Mouse (Mus musculus): ENCODE data around the gene Sccpdh. TPM values are rescaled to one million over a fixed set of nuclear protein-coding genes. Genes with fewer than 3 reads are reported as not detected.

Gene Sccpdh
- polyA plus RNA-seq, 1 experiment from 2014 or later: 85.6 TPM

- no peak overlapping the region for H3K4me2 ChIP-seq (ENCODE audit: low read depth, severe bottlenecking)
- 84% methylated on average over 5 of the region's 5 CpGs for WGBS
- no peaks in the 10 kb centered on the region for H3K4me1 ChIP-seq (ENCODE audit: control insufficient read depth, insufficient read depth, low read length)
- H3K4me3 ChIP-seq (ENCODE audit: low read depth, low read length): no peak overlapping the region
- no peak for DNase-seq (ENCODE audit: low spot score)
- H3K36me3 ChIP-seq (ENCODE audit: control insufficient read depth, insufficient read depth, low read length): no peaks in the 10 kb centered on the region
- no peaks in the 10 kb centered on the region for H3K9me3 ChIP-seq (ENCODE audit: control insufficient read depth, low read length)
- no peaks in the 10 kb centered on the region for H3K27me3 ChIP-seq (ENCODE audit: control insufficient read depth, insufficient read depth, low read length)
- no peak overlapping the region for H3K27ac ChIP-seq (replicated peaks; ENCODE audit: low read depth, low read length)
- no peak for ATAC-seq (ENCODE audit: insufficient number of reproducible peaks, low FRiP score, low TSS enrichment, low read depth)
- H3K9ac ChIP-seq (ENCODE audit: low read length): no peak overlapping the region
Measured at GRCm38 (mm10) chr1:179651224-179651623, 16.8 kb upstream of the Sccpdh start.

- Histone ChIP-seq H3K9me3 (ENCODE audit: control insufficient read depth, low read length) (no peaks in the 10 kb centered on the region), H3K4me2 (ENCODE audit: low read depth, severe bottlenecking) (no peak overlapping the region), H3K27me3 (ENCODE audit: control insufficient read depth, insufficient read depth, low read length) (no peaks in the 10 kb centered on the region), H3K36me3 (ENCODE audit: control insufficient read depth, insufficient read depth, low read length) (no peaks in the 10 kb centered on the region), H3K27ac (replicated peaks; ENCODE audit: low read depth, low read length) (no peak overlapping the region), H3K4me3 (ENCODE audit: low read depth, low read length) (no peak overlapping the region), H3K4me1 (ENCODE audit: control insufficient read depth, insufficient read depth, low read length) (peaks cover 3% of the 10 kb centered on the region; the same call in 1 of the 2 replicates), H3K9ac (ENCODE audit: low read length) (no peak overlapping the region)
- DNase-seq (ENCODE audit: low spot score) (no peak), ATAC-seq (ENCODE audit: insufficient number of reproducible peaks, low FRiP score, low TSS enrichment, low read depth) (no peak)
- 83% methylated on average over 5 of the region's 5 CpGs for WGBS
Measured at GRCm38 (mm10) chr1:179663065-179663464, 4.9 kb upstream of the Sccpdh start.

- no peak overlapping the region for H3K4me2 ChIP-seq (ENCODE audit: low read depth, severe bottlenecking)
- no peak overlapping the region for H3K27ac ChIP-seq (replicated peaks; ENCODE audit: low read depth, low read length)
- no peaks in the 10 kb centered on the region for H3K9me3 ChIP-seq (ENCODE audit: control insufficient read depth, low read length)
- peaks cover 7% of the 10 kb centered on the region for H3K4me1 ChIP-seq (ENCODE audit: control insufficient read depth, insufficient read depth, low read length)
- DNase-seq (ENCODE audit: low spot score) (no peak), ATAC-seq (ENCODE audit: insufficient number of reproducible peaks, low FRiP score, low TSS enrichment, low read depth) (no peak)
- no peak overlapping the region for H3K4me3 ChIP-seq (ENCODE audit: low read depth, low read length)
- no peaks in the 10 kb centered on the region for H3K36me3 ChIP-seq (ENCODE audit: control insufficient read depth, insufficient read depth, low read length)
- H3K9ac ChIP-seq (ENCODE audit: low read length): no peak overlapping the region
- no peaks in the 10 kb centered on the region for H3K27me3 ChIP-seq (ENCODE audit: control insufficient read depth, insufficient read depth, low read length)
- 84% methylated on average over 4 of the region's 4 CpGs for WGBS
Measured at GRCm38 (mm10) chr1:179664309-179664930, 3.6 kb upstream of the Sccpdh start.

GRCm38 (mm10) chr1:179666971-179667370 lies 1.0 kb upstream of the Sccpdh start:
- no peaks in the 10 kb centered on the region for H3K9me3 ChIP-seq (ENCODE audit: control insufficient read depth, low read length)
- 78% methylated on average over 2 of the region's 2 CpGs for WGBS
- H3K4me3 ChIP-seq (ENCODE audit: low read depth, low read length): no peak overlapping the region
- no peaks in the 10 kb centered on the region for H3K27me3 ChIP-seq (ENCODE audit: control insufficient read depth, insufficient read depth, low read length)
- H3K4me1 ChIP-seq (ENCODE audit: control insufficient read depth, insufficient read depth, low read length): peaks cover 10% of the 10 kb centered on the region
- ATAC-seq (ENCODE audit: insufficient number of reproducible peaks, low FRiP score, low TSS enrichment, low read depth) (no peak), DNase-seq (ENCODE audit: low spot score) (no peak)
- no peak overlapping the region for H3K9ac ChIP-seq (ENCODE audit: low read length)
- H3K27ac ChIP-seq (replicated peaks; ENCODE audit: low read depth, low read length): no peak overlapping the region; the same call in 1 of the 2 replicates
- H3K4me2 ChIP-seq (ENCODE audit: low read depth, severe bottlenecking): no peak overlapping the region; the same call in 1 of the 2 replicates
- no peaks in the 10 kb centered on the region for H3K36me3 ChIP-seq (ENCODE audit: control insufficient read depth, insufficient read depth, low read length)

GRCm38 (mm10) chr1:179667450-179667849 lies 560 bp upstream of the Sccpdh start:
- DNase-seq (ENCODE audit: low spot score) (no peak), ATAC-seq (ENCODE audit: insufficient number of reproducible peaks, low FRiP score, low TSS enrichment, low read depth) (peak; percentile 53; the same call in 1 of the 2 replicates)
- H3K9ac ChIP-seq (ENCODE audit: low read length): peak overlapping the region; percentile 91
- H3K9me3 ChIP-seq (ENCODE audit: control insufficient read depth, low read length): no peaks in the 10 kb centered on the region
- H3K36me3 ChIP-seq (ENCODE audit: control insufficient read depth, insufficient read depth, low read length): no peaks in the 10 kb centered on the region
- H3K4me3 ChIP-seq (ENCODE audit: low read depth, low read length): peak overlapping the region; percentile 87
- peak overlapping the region; percentile 77 for H3K4me2 ChIP-seq (ENCODE audit: low read depth, severe bottlenecking)
- peaks cover 10% of the 10 kb centered on the region for H3K4me1 ChIP-seq (ENCODE audit: control insufficient read depth, insufficient read depth, low read length)
- WGBS: 3% methylated on average over 7 of the region's 7 CpGs
- no peaks in the 10 kb centered on the region for H3K27me3 ChIP-seq (ENCODE audit: control insufficient read depth, insufficient read depth, low read length)
- peak overlapping the region; percentile 84; the same call in 1 of the 2 replicates for H3K27ac ChIP-seq (replicated peaks; ENCODE audit: low read depth, low read length)

- WGBS: 29% methylated on average over 12 of the region's 12 CpGs
- peak overlapping the region; percentile 84 for H3K27ac ChIP-seq (replicated peaks; ENCODE audit: low read depth, low read length)
- H3K4me3 ChIP-seq (ENCODE audit: low read depth, low read length): peak overlapping the region; percentile 87
- H3K27me3 ChIP-seq (ENCODE audit: control insufficient read depth, insufficient read depth, low read length): no peaks in the 10 kb centered on the region
- H3K36me3 ChIP-seq (ENCODE audit: control insufficient read depth, insufficient read depth, low read length): no peaks in the 10 kb centered on the region
- H3K9ac ChIP-seq (ENCODE audit: low read length): peak overlapping the region; percentile 91
- peak overlapping the region; percentile 77 for H3K4me2 ChIP-seq (ENCODE audit: low read depth, severe bottlenecking)
- H3K9me3 ChIP-seq (ENCODE audit: control insufficient read depth, low read length): no peaks in the 10 kb centered on the region
- DNase-seq (ENCODE audit: low spot score) (peak; percentile 29), ATAC-seq (ENCODE audit: insufficient number of reproducible peaks, low FRiP score, low TSS enrichment, low read depth) (0 out of 2 replicates have a peak, but pooled peaks have one; percentile 13)
- peaks cover 10% of the 10 kb centered on the region for H3K4me1 ChIP-seq (ENCODE audit: control insufficient read depth, insufficient read depth, low read length)
Measured at GRCm38 (mm10) chr1:179668836-179669537, 977 bp downstream of the Sccpdh start.

GRCm38 (mm10) chr1:179674355-179674754 lies 6.3 kb downstream of the Sccpdh start:
- H3K4me1 ChIP-seq (ENCODE audit: control insufficient read depth, insufficient read depth, low read length): peaks cover 4% of the 10 kb centered on the region; the same call in 1 of the 2 replicates
- H3K27ac ChIP-seq (replicated peaks; ENCODE audit: low read depth, low read length): no peak overlapping the region
- no peak overlapping the region for H3K4me2 ChIP-seq (ENCODE audit: low read depth, severe bottlenecking)
- no peak for DNase-seq (ENCODE audit: low spot score)
- H3K4me3 ChIP-seq (ENCODE audit: low read depth, low read length): no peak overlapping the region
- H3K36me3 ChIP-seq (ENCODE audit: control insufficient read depth, insufficient read depth, low read length): 0 out of 2 replicates have a peak, but pooled peaks cover 2% of the 10 kb centered on the region
- H3K27me3 ChIP-seq (ENCODE audit: control insufficient read depth, insufficient read depth, low read length): no peaks in the 10 kb centered on the region
- WGBS: 92% methylated on average over 3 of the region's 3 CpGs
- ATAC-seq (ENCODE audit: insufficient number of reproducible peaks, low FRiP score, low TSS enrichment, low read depth): no peak
- no peaks in the 10 kb centered on the region for H3K9me3 ChIP-seq (ENCODE audit: control insufficient read depth, low read length)
- no peak overlapping the region for H3K9ac ChIP-seq (ENCODE audit: low read length)

- H3K4me2 ChIP-seq (ENCODE audit: low read depth, severe bottlenecking): no peak overlapping the region
- no peak overlapping the region for H3K27ac ChIP-seq (replicated peaks; ENCODE audit: low read depth, low read length)
- no peak for DNase-seq (ENCODE audit: low spot score)
- H3K9me3 ChIP-seq (ENCODE audit: control insufficient read depth, low read length): no peaks in the 10 kb centered on the region
- 92% methylated on average over 2 of the region's 2 CpGs for WGBS
- no peaks in the 10 kb centered on the region for H3K4me1 ChIP-seq (ENCODE audit: control insufficient read depth, insufficient read depth, low read length)
- H3K27me3 ChIP-seq (ENCODE audit: control insufficient read depth, insufficient read depth, low read length): no peaks in the 10 kb centered on the region
- peaks cover 2% of the 10 kb centered on the region; the same call in 1 of the 2 replicates for H3K36me3 ChIP-seq (ENCODE audit: control insufficient read depth, insufficient read depth, low read length)
- no peak overlapping the region for H3K4me3 ChIP-seq (ENCODE audit: low read depth, low read length)
- H3K9ac ChIP-seq (ENCODE audit: low read length): no peak overlapping the region
- ATAC-seq (ENCODE audit: insufficient number of reproducible peaks, low FRiP score, low TSS enrichment, low read depth): no peak
Measured at GRCm38 (mm10) chr1:179677031-179677430, 9.0 kb downstream of the Sccpdh start.

Measured in limb, embryonic 11.5 days (tissue).